Comparison of ENCODE assay signal across 8 mouse cellular contexts in genomic region chr13:63240835-63241234, GRCm38 (mm10).
A peak's percentile ranks its signal among the peaks of the same experiment; 100 is the strongest.
DNase-seq lines count a peak whose midpoint lies in the region; ATAC-seq and TF ChIP-seq lines count a peak whose summit lies in the region.

No protein-coding gene starts in this region.

- H3K36me3 ChIP-seq in heart, embryonic 14.5 days (ENCODE audit: control insufficient read depth, insufficient read depth, low read length) = peaks cover 14% of the 10 kb centered on the region
- peaks cover 3% of the 10 kb centered on the region; the same call in 1 of the 2 replicates for H3K36me3 ChIP-seq in liver, embryonic 13.5 days
- no peaks in the 10 kb centered on the region; the same call in 1 of the 2 replicates for H3K36me3 ChIP-seq in stomach, embryonic 14.5 days (ENCODE audit: control insufficient read depth, insufficient read depth, low read length)

- H3K27ac ChIP-seq in layer of hippocampus, adult 2 months = peak overlapping the region; percentile 96
- H3K27ac ChIP-seq in bone marrow macrophage, adult 2 months (ENCODE audit: insufficient read depth, low read depth, low read length) = peak overlapping the region; percentile 90
- H3K27ac ChIP-seq in heart, embryonic 14.5 days (replicated peaks in 1 of 2; ENCODE audit: control insufficient read depth in 1 of 2, insufficient read depth in 1 of 2, low read depth in 2 of 2, low read length in 2 of 2) = peak overlapping the region; percentile 99
- H3K27ac ChIP-seq in liver, embryonic 13.5 days = 0 out of 2 replicates have a peak overlapping the region, but pooled peaks have one; percentile 83
- peak overlapping the region; percentile 96; the same call in 1 of the 2 replicates for H3K27ac ChIP-seq in stomach, embryonic 14.5 days (ENCODE audit: low read length)

- H3K4me3 ChIP-seq in layer of hippocampus, adult 2 months = peak overlapping the region; percentile 77
- H3K4me3 ChIP-seq in bone marrow macrophage, adult 2 months (ENCODE audit: insufficient read depth, low read length) = peak overlapping the region; percentile 93
- H3K4me3 ChIP-seq in heart, embryonic 14.5 days (ENCODE audit: control insufficient read depth in 1 of 2, insufficient read depth in 1 of 2, low read depth in 1 of 2, low read length in 2 of 2) = peak overlapping the region; percentile 87 to 88
- H3K4me3 ChIP-seq in liver, embryonic 13.5 days (replicated peaks) = peak overlapping the region; percentile 80
- peak overlapping the region; percentile 78 for H3K4me3 ChIP-seq in stomach, embryonic 14.5 days (ENCODE audit: low read depth, low read length)

- WGBS in heart, embryonic 14.5 days = 4% methylated on average over 5 of the region's 5 CpGs
- 30% methylated on average over 5 of the region's 5 CpGs for WGBS in liver, embryonic 13.5 days (ENCODE audit: insufficient replicate concordance)
- WGBS in stomach, embryonic 14.5 days = 7% methylated on average over 5 of the region's 5 CpGs

- no peak for TF ChIP-seq POLR2A in bone marrow macrophage, adult 2 months (IDR thresholded peaks at IDR 0.05; ENCODE audit: borderline replicate concordance, low read depth, low read length)

- no peaks in the 10 kb centered on the region for H3K9me3 ChIP-seq in heart, embryonic 14.5 days (ENCODE audit: control insufficient read depth, low read length)
- no peaks in the 10 kb centered on the region for H3K9me3 ChIP-seq in liver, embryonic 13.5 days (replicated peaks)
- H3K9me3 ChIP-seq in stomach, embryonic 14.5 days (ENCODE audit: control insufficient read depth, low read depth, low read length) = no peaks in the 10 kb centered on the region

- H3K27me3 ChIP-seq in heart, embryonic 14.5 days (ENCODE audit: control insufficient read depth, insufficient read depth, low read length) = no peaks in the 10 kb centered on the region
- H3K27me3 ChIP-seq in liver, embryonic 13.5 days = no peaks in the 10 kb centered on the region
- no peaks in the 10 kb centered on the region for H3K27me3 ChIP-seq in stomach, embryonic 14.5 days (ENCODE audit: control insufficient read depth, insufficient read depth, low read length)

- TF ChIP-seq CTCF in layer of hippocampus, adult 2 months (conservative IDR thresholded peaks at IDR 0.05) = no peak
- TF ChIP-seq CTCF in bone marrow macrophage, adult 2 months (IDR thresholded peaks at IDR 0.05; ENCODE audit: low read depth, low read length) = no peak

- ATAC-seq in heart, embryonic 14.5 days (ENCODE audit: insufficient number of reproducible peaks, insufficient read depth, low FRiP score, low read depth) = no peak
- ATAC-seq in liver, embryonic 13.5 days (ENCODE audit: low read depth) = no peak
- no peak for ATAC-seq in stomach, embryonic 14.5 days (ENCODE audit: insufficient number of reproducible peaks, insufficient read depth, low FRiP score, low read depth)

- peak overlapping the region; percentile 97 for H3K9ac ChIP-seq in heart, embryonic 14.5 days (ENCODE audit: low read length)
- H3K9ac ChIP-seq in liver, embryonic 13.5 days = peak overlapping the region; percentile 88
- peak overlapping the region; percentile 90 for H3K9ac ChIP-seq in stomach, embryonic 14.5 days (replicated peaks; ENCODE audit: low read depth, low read length)

- H3K4me2 ChIP-seq in heart, embryonic 14.5 days (ENCODE audit: low read length) = peak overlapping the region; percentile 81
- peak overlapping the region; percentile 94 for H3K4me2 ChIP-seq in liver, embryonic 13.5 days
- H3K4me2 ChIP-seq in stomach, embryonic 14.5 days (replicated peaks; ENCODE audit: low read depth, low read length) = peak overlapping the region; percentile 72

- DNase-seq in layer of hippocampus, adult 2 months (ENCODE audit: low spot score in 2 of 2) = peak in 1 of 2 experiments; percentile 57
- no peak for DNase-seq in layer of hippocampus, postnatal 10 days (ENCODE audit: low spot score in 2 of 2)
- DNase-seq in liver, embryonic 13.5 days = no peak
- no peak for DNase-seq in urinary bladder, postnatal 4 days (ENCODE audit: low spot score in 2 of 2)
- DNase-seq in spleen, adult 12 weeks (ENCODE audit: low spot score) = no peak

- peaks cover 14% of the 10 kb centered on the region for H3K4me1 ChIP-seq in bone marrow macrophage, adult 2 months (ENCODE audit: control insufficient read depth, insufficient read depth, low read length)
- peaks cover 19 to 49% of the 10 kb centered on the region in 2 experiments for H3K4me1 ChIP-seq in heart, embryonic 14.5 days (ENCODE audit: control insufficient read depth in 2 of 2, insufficient read depth in 2 of 2, low read length in 2 of 2)
- peaks cover 43% of the 10 kb centered on the region for H3K4me1 ChIP-seq in liver, embryonic 13.5 days (replicated peaks)
- peaks cover 31% of the 10 kb centered on the region for H3K4me1 ChIP-seq in stomach, embryonic 14.5 days (ENCODE audit: control insufficient read depth, insufficient read depth, low read length)
